Comparison of ENCODE assay signal across 13 mouse cellular contexts in genomic region chr4:54515934-54516333, GRCm38 (mm10).
A peak's percentile ranks its signal among the peaks of the same experiment; 100 is the strongest.
DNase-seq lines count a peak whose midpoint lies in the region; ATAC-seq lines count a peak whose summit lies in the region.
"Had no signal": no experiment of that assay in that cellular context is flagged by ENCODE, and none has a peak within 500 bp of the region (broad histone marks: within the 10 kb centered on the region; RNA-seq: fewer than 3 reads in every experiment).

No protein-coding gene starts in this region.

- H3K9ac ChIP-seq in forebrain, embryonic 14.5 days (ENCODE audit: low read length) = no peak overlapping the region
- H3K9ac ChIP-seq in intestine, embryonic 16.5 days (ENCODE audit: low read depth, low read length) = no peak overlapping the region
- H3K9ac ChIP-seq: liver, postnatal 0 days had no signal

- WGBS in forebrain, embryonic 14.5 days = 64% methylated on average over 1 of the region's 1 CpGs
- 91% methylated on average over 1 of the region's 1 CpGs for WGBS in intestine, embryonic 16.5 days

- ATAC-seq in forebrain, embryonic 14.5 days = peak; percentile 75
- ATAC-seq in intestine, embryonic 16.5 days = no peak
- ATAC-seq: liver, postnatal 0 days had no signal

- H3K4me1 ChIP-seq in forebrain, embryonic 14.5 days (ENCODE audit: control insufficient read depth, insufficient read depth, low read length) = no peaks in the 10 kb centered on the region; the same call in 1 of the 2 replicates
- no peaks in the 10 kb centered on the region for H3K4me1 ChIP-seq in intestine, embryonic 16.5 days (ENCODE audit: control insufficient read depth, insufficient read depth, low read length)

- DNase-seq in layer of hippocampus, adult 18-20 months (ENCODE audit: low spot score in 2 of 2) = peak; percentile 6 to 32
- DNase-seq in layer of hippocampus, adult 9-10 months (ENCODE audit: low spot score) = no peak
- DNase-seq in right cerebral cortex, adult 2 months (ENCODE audit: low spot score in 2 of 2) = peak; percentile 17 to 21
- no peak for DNase-seq in right cerebral cortex, postnatal 4 days
- peak; percentile 65 for DNase-seq in forebrain, embryonic 14.5 days (ENCODE audit: low spot score)
- no peak for DNase-seq in urinary bladder, adult 18-20 months (ENCODE audit: low spot score in 2 of 2)
- DNase-seq: cerebellum, adult 2 months; kidney, adult 9 months; liver, postnatal 0 days had no signal

- no peaks in the 10 kb centered on the region for H3K9me3 ChIP-seq in forebrain, embryonic 14.5 days (replicated peaks; ENCODE audit: control insufficient read depth, low read length)
- no peaks in the 10 kb centered on the region for H3K9me3 ChIP-seq in intestine, embryonic 16.5 days (ENCODE audit: control insufficient read depth, low read length)
- H3K9me3 ChIP-seq: megakaryocyte, embryonic 14.5 days had no signal

- no peaks in the 10 kb centered on the region for H3K36me3 ChIP-seq in forebrain, embryonic 14.5 days (ENCODE audit: control insufficient read depth, insufficient read depth, low read length)
- no peaks in the 10 kb centered on the region for H3K36me3 ChIP-seq in intestine, embryonic 16.5 days (ENCODE audit: control insufficient read depth, insufficient read depth, low read length)

- no peak overlapping the region for H3K4me2 ChIP-seq in forebrain, embryonic 14.5 days (ENCODE audit: low read length)
- H3K4me2 ChIP-seq in intestine, embryonic 16.5 days (ENCODE audit: low read depth, low read length) = no peak overlapping the region

- H3K4me3 ChIP-seq in forebrain, embryonic 14.5 days (ENCODE audit: low read depth, low read length) = no peak overlapping the region
- H3K4me3 ChIP-seq in intestine, embryonic 16.5 days (ENCODE audit: low read length) = no peak overlapping the region
- H3K4me3 ChIP-seq: layer of hippocampus, adult 2 months; megakaryocyte, embryonic 14.5 days had no signal

- H3K27me3 ChIP-seq in forebrain, embryonic 14.5 days (replicated peaks; ENCODE audit: control insufficient read depth, insufficient read depth, low read length) = no peaks in the 10 kb centered on the region
- H3K27me3 ChIP-seq in intestine, embryonic 16.5 days (replicated peaks; ENCODE audit: control insufficient read depth, insufficient read depth, low read length) = no peaks in the 10 kb centered on the region
- H3K27me3 ChIP-seq: CH12.LX; megakaryocyte, embryonic 14.5 days had no signal

- peak overlapping the region; percentile 39; the same call in 1 of the 2 replicates for H3K27ac ChIP-seq in forebrain, embryonic 14.5 days (ENCODE audit: low read depth, low read length)
- no peak overlapping the region for H3K27ac ChIP-seq in intestine, embryonic 16.5 days (ENCODE audit: low read length)
- H3K27ac ChIP-seq: layer of hippocampus, adult 2 months had no signal

Comparison
In these comparisons a context has a peak if more than half of its experiments do, and no peak if none do; other contexts are left out.
1. DNase-seq: peak in layer of hippocampus, adult 18-20 months (2 of 2), right cerebral cortex, adult 2 months (2 of 2) and forebrain, embryonic 14.5 days (single experiment); none in layer of hippocampus, adult 9-10 months (single experiment), right cerebral cortex, postnatal 4 days (single experiment) and urinary bladder, adult 18-20 months (0 of 2).